Mouse (Mus musculus): ENCODE measurements around the gene Gnai2. TPM values are rescaled to one million over a fixed set of nuclear protein-coding genes. Genes with fewer than 3 reads are reported as not detected.

Gene Gnai2
- polyA plus RNA-seq, 1 experiment, result 301 TPM

GRCm38 (mm10) chr9:107629411-107629730, 5.8 kb downstream of the Gnai2 start:
- TF ChIP-seq CTCF (IDR thresholded peaks at IDR 0.05; ENCODE audit: borderline replicate concordance, insufficient read depth, low read depth, low read length), result no peak
- TF ChIP-seq POLR2A (IDR thresholded peaks at IDR 0.05; ENCODE audit: borderline replicate concordance, insufficient read depth, low read length), result no peak
- DNase-seq, result no peak
- no peaks in the 10 kb centered on the region for H3K27me3 ChIP-seq (ENCODE audit: control insufficient read depth, insufficient read depth, low read length)
- 20% methylated on average over 4 of the region's 4 CpGs for WGBS
- H3K27ac ChIP-seq (ENCODE audit: insufficient read depth, low read length), result no peak overlapping the region
- H3K4me3 ChIP-seq (replicated peaks; ENCODE audit: insufficient read depth, low read depth, low read length), result no peak overlapping the region
- peaks cover 51% of the 10 kb centered on the region for H3K4me1 ChIP-seq (ENCODE audit: control insufficient read depth, insufficient read depth, low read length)

- H3K4me1 ChIP-seq (ENCODE audit: control insufficient read depth, insufficient read depth, low read length), result peaks cover 51% of the 10 kb centered on the region
- TF ChIP-seq POLR2A (IDR thresholded peaks at IDR 0.05; ENCODE audit: borderline replicate concordance, insufficient read depth, low read length) (no peak), CTCF (IDR thresholded peaks at IDR 0.05; ENCODE audit: borderline replicate concordance, insufficient read depth, low read depth, low read length) (no peak)
Measured at GRCm38 (mm10) chr9:107628721-107629410, 6.3 kb downstream of the Gnai2 start.

GRCm38 (mm10) chr9:107627387-107628255, 7.5 kb downstream of the Gnai2 start:
- H3K4me3 ChIP-seq (replicated peaks; ENCODE audit: insufficient read depth, low read depth, low read length), result no peak overlapping the region
- H3K27ac ChIP-seq (ENCODE audit: insufficient read depth, low read length), result no peak overlapping the region; the same call in 1 of the 2 replicates
- TF ChIP-seq CTCF (IDR thresholded peaks at IDR 0.05; ENCODE audit: borderline replicate concordance, insufficient read depth, low read depth, low read length) (no peak), POLR2A (IDR thresholded peaks at IDR 0.05; ENCODE audit: borderline replicate concordance, insufficient read depth, low read length) (no peak)
- no peak for DNase-seq
- H3K4me1 ChIP-seq (ENCODE audit: control insufficient read depth, insufficient read depth, low read length), result peaks cover 50% of the 10 kb centered on the region
- WGBS, result 52% methylated on average over 20 of the region's 20 CpGs
- H3K27me3 ChIP-seq (ENCODE audit: control insufficient read depth, insufficient read depth, low read length), result no peaks in the 10 kb centered on the region

More at GRCm38 (mm10) chr9:107628721-107629410, 6.3 kb downstream of the Gnai2 start:
- DNase-seq, result no peak
- Histone ChIP-seq H3K27me3 (ENCODE audit: control insufficient read depth, insufficient read depth, low read length) (no peaks in the 10 kb centered on the region), H3K27ac (ENCODE audit: insufficient read depth, low read length) (no peak overlapping the region), H3K4me3 (replicated peaks; ENCODE audit: insufficient read depth, low read depth, low read length) (no peak overlapping the region)
- WGBS, result 37% methylated on average over 14 of the region's 15 CpGs

GRCm38 (mm10) chr9:107626844-107627277, 8.3 kb downstream of the Gnai2 start:
- 15% methylated on average over 2 of the region's 2 CpGs for WGBS
- Histone ChIP-seq H3K27ac (ENCODE audit: insufficient read depth, low read length) (peak overlapping the region; percentile 72), H3K27me3 (ENCODE audit: control insufficient read depth, insufficient read depth, low read length) (no peaks in the 10 kb centered on the region), H3K4me1 (ENCODE audit: control insufficient read depth, insufficient read depth, low read length) (peaks cover 43% of the 10 kb centered on the region), H3K4me3 (replicated peaks; ENCODE audit: insufficient read depth, low read depth, low read length) (peak overlapping the region; percentile 31)
- DNase-seq, result peak; percentile 70 to 75
- TF ChIP-seq CTCF (IDR thresholded peaks at IDR 0.05; ENCODE audit: borderline replicate concordance, insufficient read depth, low read depth, low read length), result peak; percentile 74
- no peak for TF ChIP-seq POLR2A (IDR thresholded peaks at IDR 0.05; ENCODE audit: borderline replicate concordance, insufficient read depth, low read length)

DNA sequence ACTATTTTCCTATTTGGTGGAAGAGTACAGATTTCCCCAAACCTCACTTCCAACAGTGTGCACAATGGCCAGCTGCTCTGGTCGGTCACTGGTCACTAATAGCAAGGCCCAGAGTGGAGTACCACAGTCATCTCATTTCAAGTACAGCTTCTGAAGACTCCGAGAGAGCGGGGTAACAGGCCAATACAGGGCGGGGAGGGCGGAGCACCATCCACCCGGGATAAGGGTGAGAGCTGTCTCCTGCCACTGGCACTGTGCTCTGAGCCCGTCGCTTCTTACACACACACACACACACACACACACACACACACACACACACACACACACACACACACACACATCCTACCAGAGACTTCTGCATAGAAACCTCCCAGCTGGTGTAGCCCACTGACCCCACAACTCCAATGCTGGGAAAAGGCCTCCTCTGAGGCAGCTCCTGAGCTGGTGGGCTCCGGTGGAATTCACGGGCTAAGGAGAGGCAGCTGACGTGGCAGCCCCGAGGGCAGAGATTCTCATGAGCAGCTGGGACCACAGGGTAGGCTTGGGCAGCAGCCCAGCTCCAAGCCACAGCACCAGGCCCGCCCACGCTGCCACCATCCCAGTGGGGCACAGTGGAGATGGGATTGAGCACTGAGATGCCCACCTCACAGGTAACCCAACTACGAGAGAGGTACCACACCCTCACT, 8.9 kb downstream of the Gnai2 start:
- TF ChIP-seq POLR2A (IDR thresholded peaks at IDR 0.05; ENCODE audit: borderline replicate concordance, insufficient read depth, low read length) (no peak), CTCF (IDR thresholded peaks at IDR 0.05; ENCODE audit: borderline replicate concordance, insufficient read depth, low read depth, low read length) (0 out of 2 replicates have a peak, but pooled peaks have one; percentile 1)
- peaks cover 46% of the 10 kb centered on the region for H3K4me1 ChIP-seq (ENCODE audit: control insufficient read depth, insufficient read depth, low read length)

GRCm38 (mm10) chr9:107625351-107626128, 9.6 kb downstream of the Gnai2 start:
- H3K27me3 ChIP-seq (ENCODE audit: control insufficient read depth, insufficient read depth, low read length), result no peaks in the 10 kb centered on the region
- peaks cover 52% of the 10 kb centered on the region for H3K4me1 ChIP-seq (ENCODE audit: control insufficient read depth, insufficient read depth, low read length)
- H3K4me3 ChIP-seq (replicated peaks; ENCODE audit: insufficient read depth, low read depth, low read length), result no peak overlapping the region
- 0 out of 2 replicates have a peak overlapping the region, but pooled peaks have one; percentile 72 for H3K27ac ChIP-seq (ENCODE audit: insufficient read depth, low read length)
- WGBS, result 90% methylated on average over 12 of the region's 12 CpGs
- no peak for DNase-seq
- TF ChIP-seq POLR2A (IDR thresholded peaks at IDR 0.05; ENCODE audit: borderline replicate concordance, insufficient read depth, low read length) (no peak), CTCF (IDR thresholded peaks at IDR 0.05; ENCODE audit: borderline replicate concordance, insufficient read depth, low read depth, low read length) (peak; percentile 0; the same call in 1 of the 2 replicates)

More for the DNA sequence above, 8.9 kb downstream of the Gnai2 start:
- no peak for DNase-seq
- peak overlapping the region; percentile 72 for H3K27ac ChIP-seq (ENCODE audit: insufficient read depth, low read length)
- 26% methylated on average over 15 of the region's 15 CpGs for WGBS
- H3K4me3 ChIP-seq (replicated peaks; ENCODE audit: insufficient read depth, low read depth, low read length), result peak overlapping the region; percentile 31
- no peaks in the 10 kb centered on the region for H3K27me3 ChIP-seq (ENCODE audit: control insufficient read depth, insufficient read depth, low read length)

DNA sequence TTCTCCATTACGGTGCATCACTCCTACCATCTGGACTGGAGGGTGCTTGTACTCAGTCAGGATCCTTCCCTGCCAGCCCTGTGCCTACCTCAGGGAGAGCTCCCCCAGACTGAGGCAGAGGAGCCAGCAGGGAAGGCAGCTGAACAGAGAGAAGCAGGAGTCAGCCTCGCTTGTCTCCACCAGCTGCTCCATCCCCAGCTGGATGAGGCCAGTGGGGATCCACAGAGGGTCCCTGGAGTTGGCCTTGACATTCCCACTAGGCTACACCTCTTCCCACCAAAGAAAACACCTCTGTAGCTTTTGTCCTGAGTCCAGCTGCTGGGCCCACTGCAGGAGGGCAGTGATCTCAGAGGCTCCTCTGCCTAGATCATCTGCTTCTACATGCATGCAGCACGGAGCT, 10.2 kb downstream of the Gnai2 start:
- Histone ChIP-seq H3K4me1 (ENCODE audit: control insufficient read depth, insufficient read depth, low read length) (peaks cover 57% of the 10 kb centered on the region), H3K27ac (ENCODE audit: insufficient read depth, low read length) (peak overlapping the region; percentile 25; the same call in 1 of the 2 replicates), H3K27me3 (ENCODE audit: control insufficient read depth, insufficient read depth, low read length) (no peaks in the 10 kb centered on the region), H3K4me3 (replicated peaks; ENCODE audit: insufficient read depth, low read depth, low read length) (no peak overlapping the region)
- TF ChIP-seq CTCF (IDR thresholded peaks at IDR 0.05; ENCODE audit: borderline replicate concordance, insufficient read depth, low read depth, low read length), result no peak
- TF ChIP-seq POLR2A (IDR thresholded peaks at IDR 0.05; ENCODE audit: borderline replicate concordance, insufficient read depth, low read length), result no peak
- no peak for DNase-seq
- WGBS, result 67% methylated on average over 3 of the region's 3 CpGs

Measured in cerebellum, adult 2 months (tissue).